Mouse (Mus musculus): ENCODE results near the gene Tgfbr3. TPM values are rescaled to one million over a fixed set of nuclear protein-coding genes. Genes with fewer than 3 reads are reported as not detected.

The Tgfbr3 gene
- polyA plus RNA-seq, 1 experiment from 2014 or later, result 12.4 TPM

GRCm38 (mm10) chr5:107159914-107160890, 129.2 kb downstream of the Tgfbr3 start:
- 80% methylated on average over 8 of the region's 8 CpGs for WGBS
- Histone ChIP-seq H3K9me3 (ENCODE audit: control insufficient read depth, low read length) (no peaks in the 10 kb centered on the region), H3K9ac (ENCODE audit: low read length) (no peak overlapping the region), H3K4me2 (ENCODE audit: low read depth, severe bottlenecking) (no peak overlapping the region), H3K27me3 (ENCODE audit: control insufficient read depth, insufficient read depth, low read length) (no peaks in the 10 kb centered on the region), H3K4me1 (ENCODE audit: control insufficient read depth, insufficient read depth, low read length) (peaks cover 11% of the 10 kb centered on the region), H3K36me3 (ENCODE audit: control insufficient read depth, insufficient read depth, low read length) (no peaks in the 10 kb centered on the region), H3K27ac (replicated peaks; ENCODE audit: low read depth, low read length) (no peak overlapping the region), H3K4me3 (ENCODE audit: low read depth, low read length) (no peak overlapping the region)
- ATAC-seq (ENCODE audit: insufficient number of reproducible peaks, low FRiP score, low TSS enrichment, low read depth) (no peak), DNase-seq (ENCODE audit: low spot score) (no peak)

GRCm38 (mm10) chr5:107158531-107159178, 130.8 kb downstream of the Tgfbr3 start:
- WGBS, result 90% methylated on average over 7 of the region's 7 CpGs
- H3K27ac ChIP-seq (replicated peaks; ENCODE audit: low read depth, low read length), result no peak overlapping the region
- no peaks in the 10 kb centered on the region for H3K36me3 ChIP-seq (ENCODE audit: control insufficient read depth, insufficient read depth, low read length)
- no peak overlapping the region for H3K4me3 ChIP-seq (ENCODE audit: low read depth, low read length)
- ATAC-seq (ENCODE audit: insufficient number of reproducible peaks, low FRiP score, low TSS enrichment, low read depth) (no peak), DNase-seq (ENCODE audit: low spot score) (no peak)
- no peaks in the 10 kb centered on the region for H3K9me3 ChIP-seq (ENCODE audit: control insufficient read depth, low read length)
- H3K9ac ChIP-seq (ENCODE audit: low read length), result no peak overlapping the region
- H3K4me2 ChIP-seq (ENCODE audit: low read depth, severe bottlenecking), result no peak overlapping the region
- no peaks in the 10 kb centered on the region for H3K27me3 ChIP-seq (ENCODE audit: control insufficient read depth, insufficient read depth, low read length)
- peaks cover 11% of the 10 kb centered on the region for H3K4me1 ChIP-seq (ENCODE audit: control insufficient read depth, insufficient read depth, low read length)

GRCm38 (mm10) chr5:107157384-107157783, 132.0 kb downstream of the Tgfbr3 start:
- Histone ChIP-seq H3K36me3 (ENCODE audit: control insufficient read depth, insufficient read depth, low read length) (no peaks in the 10 kb centered on the region), H3K27ac (replicated peaks; ENCODE audit: low read depth, low read length) (peak overlapping the region; percentile 38; the same call in 1 of the 2 replicates), H3K9me3 (ENCODE audit: control insufficient read depth, low read length) (no peaks in the 10 kb centered on the region), H3K9ac (ENCODE audit: low read length) (no peak overlapping the region), H3K4me1 (ENCODE audit: control insufficient read depth, insufficient read depth, low read length) (peaks cover 11% of the 10 kb centered on the region), H3K4me3 (ENCODE audit: low read depth, low read length) (no peak overlapping the region), H3K27me3 (ENCODE audit: control insufficient read depth, insufficient read depth, low read length) (no peaks in the 10 kb centered on the region), H3K4me2 (ENCODE audit: low read depth, severe bottlenecking) (no peak overlapping the region)
- WGBS, result 16% methylated on average over 9 of the region's 9 CpGs
- peak; percentile 77; the same call in 1 of the 2 replicates for ATAC-seq (ENCODE audit: insufficient number of reproducible peaks, low FRiP score, low TSS enrichment, low read depth)
- peak; percentile 54 for DNase-seq (ENCODE audit: low spot score)

GRCm38 (mm10) chr5:107156096-107156495, 133.3 kb downstream of the Tgfbr3 start:
- Histone ChIP-seq H3K9ac (ENCODE audit: low read length) (no peak overlapping the region), H3K36me3 (ENCODE audit: control insufficient read depth, insufficient read depth, low read length) (no peaks in the 10 kb centered on the region), H3K4me1 (ENCODE audit: control insufficient read depth, insufficient read depth, low read length) (peaks cover 23% of the 10 kb centered on the region), H3K27ac (replicated peaks; ENCODE audit: low read depth, low read length) (no peak overlapping the region), H3K4me3 (ENCODE audit: low read depth, low read length) (no peak overlapping the region), H3K4me2 (ENCODE audit: low read depth, severe bottlenecking) (no peak overlapping the region), H3K9me3 (ENCODE audit: control insufficient read depth, low read length) (no peaks in the 10 kb centered on the region), H3K27me3 (ENCODE audit: control insufficient read depth, insufficient read depth, low read length) (no peaks in the 10 kb centered on the region)
- no peak for DNase-seq (ENCODE audit: low spot score)
- no peak for ATAC-seq (ENCODE audit: insufficient number of reproducible peaks, low FRiP score, low TSS enrichment, low read depth)
- WGBS, result 96% methylated on average over 3 of the region's 3 CpGs

- Histone ChIP-seq H3K27ac (replicated peaks; ENCODE audit: low read depth, low read length) (no peak overlapping the region), H3K9ac (ENCODE audit: low read length) (no peak overlapping the region), H3K36me3 (ENCODE audit: control insufficient read depth, insufficient read depth, low read length) (no peaks in the 10 kb centered on the region), H3K27me3 (ENCODE audit: control insufficient read depth, insufficient read depth, low read length) (no peaks in the 10 kb centered on the region), H3K4me2 (ENCODE audit: low read depth, severe bottlenecking) (no peak overlapping the region), H3K4me3 (ENCODE audit: low read depth, low read length) (no peak overlapping the region), H3K4me1 (ENCODE audit: control insufficient read depth, insufficient read depth, low read length) (peaks cover 30% of the 10 kb centered on the region), H3K9me3 (ENCODE audit: control insufficient read depth, low read length) (no peaks in the 10 kb centered on the region)
- ATAC-seq (ENCODE audit: insufficient number of reproducible peaks, low FRiP score, low TSS enrichment, low read depth) (no peak), DNase-seq (ENCODE audit: low spot score) (no peak)
- WGBS, result 85% methylated on average over 4 of the region's 4 CpGs
Observed at GRCm38 (mm10) chr5:107152989-107153388, 136.4 kb downstream of the Tgfbr3 start.

GRCm38 (mm10) chr5:107151320-107151719, 138.1 kb downstream of the Tgfbr3 start:
- Histone ChIP-seq H3K27ac (replicated peaks; ENCODE audit: low read depth, low read length) (peak overlapping the region; percentile 61), H3K4me1 (ENCODE audit: control insufficient read depth, insufficient read depth, low read length) (peaks cover 20% of the 10 kb centered on the region), H3K27me3 (ENCODE audit: control insufficient read depth, insufficient read depth, low read length) (no peaks in the 10 kb centered on the region), H3K4me3 (ENCODE audit: low read depth, low read length) (no peak overlapping the region), H3K9me3 (ENCODE audit: control insufficient read depth, low read length) (no peaks in the 10 kb centered on the region), H3K9ac (ENCODE audit: low read length) (no peak overlapping the region; the same call in 1 of the 2 replicates), H3K4me2 (ENCODE audit: low read depth, severe bottlenecking) (no peak overlapping the region), H3K36me3 (ENCODE audit: control insufficient read depth, insufficient read depth, low read length) (no peaks in the 10 kb centered on the region)
- ATAC-seq (ENCODE audit: insufficient number of reproducible peaks, low FRiP score, low TSS enrichment, low read depth) (peak; percentile 71), DNase-seq (ENCODE audit: low spot score) (peak; percentile 55)
- 35% methylated on average over 3 of the region's 3 CpGs for WGBS

- H3K4me2 ChIP-seq (ENCODE audit: low read depth, severe bottlenecking), result no peak overlapping the region
- 64% methylated on average over 9 of the region's 9 CpGs for WGBS
- ATAC-seq (ENCODE audit: insufficient number of reproducible peaks, low FRiP score, low TSS enrichment, low read depth), result peak; percentile 46; the same call in 1 of the 2 replicates
Observed at GRCm38 (mm10) chr5:107150555-107151312, 138.7 kb downstream of the Tgfbr3 start.

More at GRCm38 (mm10) chr5:107150555-107151312, 138.7 kb downstream of the Tgfbr3 start:
- H3K36me3 ChIP-seq (ENCODE audit: control insufficient read depth, insufficient read depth, low read length), result no peaks in the 10 kb centered on the region
- no peaks in the 10 kb centered on the region for H3K9me3 ChIP-seq (ENCODE audit: control insufficient read depth, low read length)
- DNase-seq (ENCODE audit: low spot score), result no peak
- peak overlapping the region; percentile 61; the same call in 1 of the 2 replicates for H3K27ac ChIP-seq (replicated peaks; ENCODE audit: low read depth, low read length)
- H3K27me3 ChIP-seq (ENCODE audit: control insufficient read depth, insufficient read depth, low read length), result no peaks in the 10 kb centered on the region
- no peak overlapping the region; the same call in 1 of the 2 replicates for H3K9ac ChIP-seq (ENCODE audit: low read length)
- H3K4me1 ChIP-seq (ENCODE audit: control insufficient read depth, insufficient read depth, low read length), result peaks cover 20% of the 10 kb centered on the region
- H3K4me3 ChIP-seq (ENCODE audit: low read depth, low read length), result no peak overlapping the region
